8 mouse cellular contexts compared by ENCODE assay signal in genomic region chr10:80509412-80510272, GRCm38 (mm10). TPM values are rescaled to one million over a fixed set of nuclear protein-coding genes. Genes with fewer than 3 reads are reported as not detected.
DNase-seq lines count a peak whose midpoint lies in the region; ATAC-seq lines count a peak whose summit lies in the region.

No protein-coding gene starts in this region.

- H3K9ac ChIP-seq in hindbrain, embryonic 14.5 days: no peak overlapping the region

- H3K9me3 ChIP-seq in hindbrain, embryonic 14.5 days (ENCODE audit: control insufficient read depth, low read length): no peaks in the 10 kb centered on the region

- DNase-seq in MN1 (ENCODE audit: low spot score): peak; percentile 73
- peak; percentile 90 to 95 for DNase-seq in cerebellum, postnatal 10 days
- peak; percentile 69 to 75 for DNase-seq in frontal cortex, postnatal 25 days (ENCODE audit: low spot score in 2 of 2)
- peak; percentile 83 for DNase-seq in hindbrain, embryonic 14.5 days (ENCODE audit: low spot score)
- peak; percentile 76 to 92 for DNase-seq in layer of hippocampus, postnatal 25 days (ENCODE audit: extremely low spot score in 1 of 2, low spot score in 1 of 2)
- peak; percentile 85 for DNase-seq in lung, postnatal 25 days (ENCODE audit: low spot score)
- peak; percentile 48 for DNase-seq in retina, adult 2 months (ENCODE audit: low read depth, low spot score)
- peak; percentile 88 for DNase-seq in thymus, postnatal 25 days

- no peak overlapping the region for H3K27ac ChIP-seq in hindbrain, embryonic 14.5 days

- no peak; the same call in 1 of the 2 replicates for ATAC-seq in hindbrain, embryonic 14.5 days (ENCODE audit: low FRiP score)

- H3K4me3 ChIP-seq in hindbrain, embryonic 14.5 days (replicated peaks; ENCODE audit: low read length): peak overlapping the region; percentile 16; the same call in 1 of the 2 replicates

- peaks cover 5% of the 10 kb centered on the region; the same call in 1 of the 2 replicates for H3K4me1 ChIP-seq in hindbrain, embryonic 14.5 days (replicated peaks; ENCODE audit: control insufficient read depth, insufficient read depth, low read length)

- WGBS in hindbrain, embryonic 14.5 days: 12% methylated on average over 20 of the region's 20 CpGs

- peaks cover 44% of the 10 kb centered on the region for H3K27me3 ChIP-seq in hindbrain, embryonic 14.5 days (ENCODE audit: control insufficient read depth, insufficient read depth, low read length)

- no peaks in the 10 kb centered on the region for H3K36me3 ChIP-seq in hindbrain, embryonic 14.5 days (replicated peaks; ENCODE audit: control insufficient read depth, insufficient read depth)

- peak overlapping the region; percentile 44 for H3K4me2 ChIP-seq in hindbrain, embryonic 14.5 days (replicated peaks)

RNA-seq across cellular contexts. Expression of gene Onecut3, which starts 15.0 kb away (rescaled TPM):
- polyA plus RNA-seq in hindbrain, embryonic 14.5 days (2014; fragmentation: Nextera tagmentation; extraction: Ambion mirVana): 1.5 and 2.3 TPM in 2 replicates
- total RNA-seq in layer of hippocampus, postnatal 25 days (2021): not detected

RNA-seq across cellular contexts. Expression of gene Atp8b3, which starts 29.3 kb away (rescaled TPM):
- 0.87 and 1.1 TPM in 2 replicates for polyA plus RNA-seq in hindbrain, embryonic 14.5 days (2014; fragmentation: Nextera tagmentation; extraction: Ambion mirVana)
- under 1 TPM; 0.19 to 0.47 TPM for total RNA-seq in layer of hippocampus, postnatal 25 days (2021)

RNA-seq across cellular contexts. Expression of gene Rexo1, which starts 51.7 kb away (rescaled TPM):
- polyA plus RNA-seq in hindbrain, embryonic 14.5 days (2014; fragmentation: Nextera tagmentation; extraction: Ambion mirVana): 29.0 and 30.8 TPM in 2 replicates
- 10 to 100 TPM; 45.2 to 54.6 TPM for total RNA-seq in layer of hippocampus, postnatal 25 days (2021)
